Mouse (Mus musculus) spleen, postnatal 4 days (tissue): Measurements from ENCODE around the gene Gabra6.

Source experiments
- DNase-seq, 2 experiments: peaks; one replicate each; pipeline ENCODE4 v3.0.0; 2022; ENCODE audit warnings: low spot score in 2 of 2

Gabra6 gene

DNA sequence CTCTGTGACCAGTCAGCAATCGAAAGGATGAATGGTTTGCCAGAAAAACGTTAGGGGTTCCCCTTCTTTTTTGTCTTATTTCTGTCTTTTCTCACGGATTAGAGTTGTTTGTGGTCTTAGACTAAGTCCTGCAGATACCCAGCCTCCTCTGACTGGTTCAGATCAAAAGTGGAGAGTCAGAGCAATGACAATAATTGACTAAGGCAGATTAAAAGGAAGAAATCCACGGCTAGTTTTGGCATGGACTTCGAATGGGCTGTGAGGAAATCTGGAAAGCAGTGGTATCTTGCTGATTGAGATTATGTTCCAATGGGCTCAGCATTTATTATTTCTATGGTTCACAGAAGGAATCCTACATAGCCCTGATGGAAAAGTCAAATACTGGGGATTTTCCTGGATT lies at the start of gene Gabra6:
Gene Gabra6, minus strand, starts transcription at position 191 of the 400 bp plus-strand sequence.
- no peak for DNase-seq

DNA sequence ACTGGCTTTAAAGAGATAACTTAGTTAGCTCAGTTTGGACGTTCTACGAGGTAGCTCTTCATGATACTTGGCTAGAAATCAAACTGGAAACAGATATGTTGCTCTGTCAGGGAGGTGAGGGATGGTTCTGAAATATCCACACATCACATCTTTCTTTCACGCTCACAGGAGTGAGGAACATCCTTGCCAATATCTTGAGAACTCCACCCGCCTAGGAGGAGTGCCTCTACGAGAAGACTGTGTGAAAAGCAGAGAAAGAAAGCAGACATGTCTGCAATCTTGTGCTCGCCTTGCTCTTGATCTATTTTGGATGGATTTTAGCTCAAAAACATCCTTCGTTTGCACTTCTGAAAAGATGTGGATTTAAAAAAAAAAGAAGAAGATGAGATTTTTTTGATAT lies 44.7 kb upstream of the Gabra6 start:
- no peak for DNase-seq

DNA sequence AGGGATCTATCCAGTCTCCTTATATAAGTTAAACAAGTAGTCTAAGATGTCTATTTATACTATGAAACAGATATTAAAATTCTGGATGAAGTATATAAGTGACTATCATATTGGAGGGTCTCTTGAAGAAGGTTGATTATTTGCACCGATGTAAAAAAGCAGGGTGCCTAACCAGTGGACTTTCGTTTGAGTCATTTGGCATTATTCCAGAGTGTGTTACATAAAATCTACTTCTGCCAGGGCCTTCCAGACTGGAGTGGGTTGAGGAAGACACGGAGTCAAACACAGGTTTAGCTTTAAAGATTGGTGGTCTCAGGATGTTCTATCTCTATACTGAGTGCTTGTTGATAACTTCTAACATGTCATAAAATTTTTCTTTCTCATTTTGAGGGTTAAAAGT lies 11.2 kb upstream of the Gabra6 start:
- no peak for DNase-seq

DNA sequence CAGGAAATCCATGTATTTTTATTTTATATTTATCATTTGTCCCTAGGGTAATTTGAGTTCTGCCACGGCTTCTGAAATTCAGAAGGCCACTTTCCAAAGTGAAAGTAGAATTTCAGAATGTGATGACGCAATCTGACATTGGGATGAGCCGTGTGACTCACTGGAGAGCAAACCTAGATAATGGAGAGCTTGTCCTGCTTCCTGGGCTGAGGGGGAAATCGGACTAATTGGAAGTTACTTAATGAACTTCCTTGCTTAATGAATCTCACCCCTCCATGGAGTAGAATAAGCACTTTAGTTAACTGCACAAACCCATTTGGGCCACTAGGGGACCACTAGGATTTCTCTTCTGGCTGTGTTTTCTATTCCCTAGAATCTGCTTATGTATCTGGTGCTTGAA lies 5.4 kb upstream of the Gabra6 start:
- DNase-seq, result no peak

DNA sequence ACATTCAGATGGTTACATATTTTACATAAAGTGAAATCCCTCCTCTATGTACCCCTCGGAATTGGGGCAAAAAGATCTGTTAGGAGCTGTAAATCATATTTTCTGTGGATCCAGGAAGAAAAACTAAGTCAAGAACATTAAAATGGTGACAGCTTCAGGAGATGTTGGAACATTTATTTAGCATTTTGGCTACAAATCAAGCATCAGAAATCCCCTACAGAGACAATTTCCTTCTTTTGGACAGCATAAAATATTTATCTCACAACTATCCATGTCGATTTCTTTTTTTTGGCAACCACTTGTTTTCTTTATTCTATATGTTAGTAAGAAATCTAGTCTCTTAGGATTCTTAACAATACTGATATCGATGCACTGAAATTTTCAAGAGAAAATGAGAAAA lies 688 bp upstream of the Gabra6 start:
- no peak for DNase-seq

DNA sequence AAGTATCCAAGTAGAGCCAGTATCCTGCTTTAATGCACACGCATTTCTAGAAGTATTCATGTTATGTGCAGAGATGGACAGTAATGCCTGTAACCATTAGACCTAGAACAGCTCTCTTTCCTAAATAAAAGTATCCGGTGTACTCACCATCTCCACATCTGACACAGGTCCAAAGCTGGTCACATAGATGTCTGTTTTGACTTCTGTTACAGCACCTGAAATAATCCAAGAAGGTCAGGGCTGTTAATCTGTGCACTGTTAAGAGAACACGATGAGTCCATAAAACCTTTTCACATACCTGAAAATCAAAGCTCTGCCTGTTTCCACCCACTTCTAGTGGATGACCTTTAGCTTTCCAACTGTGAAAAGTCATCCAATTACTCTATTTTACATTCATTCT lies 1.4 kb downstream of the Gabra6 start:
- DNase-seq, result no peak

DNA sequence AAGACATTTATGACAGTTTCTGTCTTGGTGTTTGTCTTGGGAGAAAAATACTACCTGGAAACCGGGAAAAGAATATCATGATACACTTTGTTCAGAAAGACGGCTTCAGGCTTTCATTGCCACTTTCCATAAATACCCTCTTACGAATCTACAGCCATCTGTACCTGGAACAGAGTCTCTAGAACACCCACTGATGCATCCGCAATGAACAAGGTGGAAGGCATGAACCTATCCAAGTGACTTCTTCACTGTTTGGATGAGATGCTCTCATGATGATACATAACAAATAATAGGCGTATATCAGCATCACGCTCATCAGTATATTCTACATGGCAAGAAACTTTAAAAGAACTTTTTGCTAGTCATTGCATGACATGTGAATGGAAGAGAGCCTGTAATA lies 1.8 kb downstream of the Gabra6 start:
- no peak for DNase-seq

DNA sequence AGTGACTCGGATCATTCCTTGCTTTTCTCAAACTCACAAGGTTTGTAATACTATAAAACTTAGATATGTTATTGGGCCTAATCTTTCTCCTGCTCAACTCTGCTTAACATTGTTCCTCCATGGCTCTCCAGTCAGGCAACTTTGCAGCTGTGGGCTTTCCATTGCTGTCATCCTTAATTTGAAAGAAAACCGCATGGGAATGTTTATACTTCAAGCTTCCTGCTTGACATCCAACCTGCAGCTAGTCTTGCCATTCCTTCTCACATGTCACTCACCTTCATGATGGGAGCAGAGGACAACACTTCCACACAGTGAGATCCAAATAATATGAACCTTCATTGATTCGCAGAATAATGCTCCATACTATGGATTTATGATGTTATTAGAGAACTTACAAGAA lies 2.9 kb downstream of the Gabra6 start:
- DNase-seq, result no peak

DNA sequence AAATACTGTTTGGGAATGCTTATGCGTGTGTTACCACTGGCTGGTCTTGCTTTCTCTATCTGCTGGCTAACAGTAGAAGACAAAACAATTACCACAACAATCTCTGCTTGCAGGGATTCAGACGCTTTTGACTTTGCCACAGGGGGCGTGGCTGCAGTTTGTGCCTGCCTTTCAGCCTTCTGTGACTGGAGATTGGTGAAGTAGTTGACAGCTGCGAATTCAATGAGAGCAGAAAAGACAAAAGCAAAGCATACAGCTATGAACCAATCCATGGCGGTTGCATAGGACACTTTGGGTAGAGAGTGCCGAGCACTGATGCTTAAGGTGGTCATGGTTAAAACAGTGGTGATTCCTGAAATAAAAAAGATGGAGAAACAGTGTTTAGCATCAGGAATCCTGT lies 6.0 kb downstream of the Gabra6 start:
- no peak for DNase-seq

DNA sequence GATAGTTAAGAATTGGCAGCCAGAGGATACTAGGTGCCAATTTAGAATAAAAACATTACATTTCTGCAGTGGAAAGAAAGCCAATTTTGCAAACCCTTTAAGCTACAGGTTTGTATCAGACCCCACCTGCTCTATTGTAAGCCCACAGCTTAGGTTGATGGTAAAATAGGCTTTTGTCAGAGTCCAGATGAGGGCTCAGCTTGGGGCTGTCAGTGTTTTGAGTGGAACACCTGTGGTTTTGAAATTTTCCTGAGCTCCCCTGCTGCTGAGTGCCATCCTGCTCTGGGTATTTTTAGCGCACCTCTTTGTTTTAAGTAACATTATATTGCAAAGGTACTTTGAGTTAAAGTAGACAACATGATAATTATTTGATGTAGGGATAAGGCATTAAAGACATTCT lies 10.0 kb downstream of the Gabra6 start:
- DNase-seq, result no peak

DNA sequence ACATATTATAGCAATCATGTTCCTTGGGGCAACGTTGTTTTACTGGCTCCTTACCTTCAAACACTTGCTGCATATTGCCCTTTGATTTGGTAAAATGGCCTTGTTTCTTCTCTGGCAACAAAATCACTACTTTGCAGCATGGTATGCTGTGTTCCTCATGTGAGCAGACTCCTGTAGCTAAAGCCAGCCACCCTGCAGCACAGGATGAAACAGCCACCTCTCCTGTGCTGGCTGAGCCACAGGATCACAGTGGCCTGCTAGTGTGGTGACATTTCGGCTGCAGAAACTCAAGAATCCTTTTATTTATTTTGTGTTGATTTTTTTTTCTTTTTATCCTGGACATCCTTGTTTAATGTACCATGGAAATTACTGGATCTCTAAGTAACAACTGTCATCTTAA lies 11.8 kb downstream of the Gabra6 start:
- no peak for DNase-seq

DNA sequence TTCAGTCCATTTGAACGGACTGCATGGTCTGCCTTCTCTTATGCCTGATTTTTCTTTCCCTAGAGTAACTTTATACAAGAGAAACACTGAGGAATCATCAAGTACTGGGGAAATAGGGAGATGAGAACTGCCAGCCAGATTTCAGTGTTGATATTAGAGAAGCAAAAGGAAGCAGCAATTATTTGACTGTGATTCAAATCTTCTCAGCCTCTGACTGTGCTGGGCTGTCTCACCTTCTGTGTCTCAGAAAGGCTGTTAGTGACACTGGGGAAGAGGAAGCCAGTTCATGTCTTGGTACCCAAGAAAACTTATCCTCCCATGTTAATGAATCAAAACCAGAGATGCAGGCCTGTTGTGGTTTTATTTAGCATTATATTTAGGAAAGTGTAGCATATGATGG lies 14.8 kb downstream of the Gabra6 start:
- DNase-seq, result no peak

DNA sequence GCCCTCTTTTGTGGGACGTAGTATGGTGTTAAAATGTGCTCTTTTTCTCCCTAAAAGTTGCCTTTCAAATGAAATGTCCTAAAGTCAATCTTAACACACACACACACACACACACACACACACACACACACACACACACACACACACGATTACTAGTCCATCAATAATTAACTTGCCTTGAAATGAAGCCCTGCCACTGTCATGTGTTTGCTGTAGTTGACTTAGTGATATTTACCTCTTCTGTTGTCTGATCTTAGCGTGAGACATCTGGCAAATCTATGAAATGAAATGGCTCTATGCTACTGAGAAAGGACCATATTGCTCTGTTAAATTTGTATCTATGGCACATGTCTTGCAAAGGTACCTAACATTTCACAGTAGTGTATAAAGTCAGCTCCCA lies 61.9 kb downstream of the Gabra6 start:
- DNase-seq, result no peak
